Mouse (Mus musculus) thymus, adult 2 months (tissue): Measurements from ENCODE around the gene Dnttip1.

Experiments used
- CTCF ChIP-seq: fragments of 200-500 bp; IDR thresholded peaks from 2 replicates; pipeline ENCODE4 v1.5.1; 2012; ENCODE audit warnings: mild to moderate bottlenecking, control low read depth, low read length, moderate library complexity, borderline replicate concordance; ENCODE audit not compliant: control insufficient read depth, poor library complexity, insufficient read depth; ENCODE audit errors: extremely low read depth
- POLR2A ChIP-seq: fragments of 200-500 bp; IDR thresholded peaks from 2 replicates; pipeline ENCODE4 v1.6.1; 2012; ENCODE audit warnings: mild to moderate bottlenecking, low read length, control low read depth, moderate library complexity; ENCODE audit not compliant: control insufficient read depth, poor library complexity, insufficient read depth; ENCODE audit errors: extremely low read depth

DNA sequence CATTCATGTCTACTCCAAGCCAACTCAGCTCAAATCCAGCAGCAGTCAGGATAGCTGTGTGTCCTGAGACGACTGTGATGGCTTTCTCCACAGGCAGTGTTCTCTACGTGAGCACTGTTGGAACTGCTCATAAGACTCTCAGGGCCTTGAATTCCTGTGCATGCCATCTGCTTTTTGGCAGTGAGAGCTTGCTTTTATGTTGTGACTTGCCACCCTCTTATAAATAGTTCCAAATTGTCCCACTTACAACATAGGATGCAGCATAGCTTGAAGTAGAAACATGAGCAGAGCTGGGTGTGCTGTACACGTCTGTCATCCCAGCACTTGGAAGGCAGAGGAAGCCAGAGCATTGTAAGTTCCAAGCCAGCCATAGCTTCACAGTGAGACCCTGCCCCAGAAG, 20.1 kb downstream of the Dnttip1 start:
- no peak for TF ChIP-seq CTCF
- no peak for TF ChIP-seq POLR2A
